Mouse (Mus musculus) regulatory T cell (primary cell): ENCODE results near the gene Large1.
"Not testable (repeated sequence)": the region's sequence is repeated elsewhere in the genome, so short reads cannot be mapped to it uniquely, and the experiment has no call there.

Experiments used
- in situ Hi-C: fragments of 300-600 bp; cut with MboI, MseI; formaldehyde crosslinking; loops from one replicate; pipeline ENCODE4 v1.15.1; 2025; ENCODE audit warnings: high pct_unique_total_duplicates

Gene Large1

GRCm38 (mm10) chr8:73302947-73303346 is 50.4 kb downstream of the Large1 start:
- in situ Hi-C loops: no loop called here

GRCm38 (mm10) chr8:73295531-73295930 is 57.8 kb downstream of the Large1 start:
- in situ Hi-C loops: no loop called here

- in situ Hi-C loops: no loop called here
These were observed 59.7 kb downstream of the Large1 start for GRCm38 (mm10) chr8:73293655-73294054.

- in situ Hi-C loops: no loop called here
These were observed 61.7 kb downstream of the Large1 start for GRCm38 (mm10) chr8:73291630-73292029.

GRCm38 (mm10) chr8:73290636-73291035 is 62.7 kb downstream of the Large1 start:
- in situ Hi-C loops: no loop called here

GRCm38 (mm10) chr8:73289831-73290230 is 63.5 kb downstream of the Large1 start:
- in situ Hi-C loops: no loop called here

- in situ Hi-C loops: no loop called here
These were observed 71.3 kb downstream of the Large1 start for GRCm38 (mm10) chr8:73281996-73282395.

- in situ Hi-C loops: no loop called here
These were observed 77.3 kb downstream of the Large1 start for GRCm38 (mm10) chr8:73276015-73276414.

GRCm38 (mm10) chr8:73275445-73275844 is 77.9 kb downstream of the Large1 start:
- in situ Hi-C loops: not testable (repeated sequence)

GRCm38 (mm10) chr8:73273150-73273549 is 80.2 kb downstream of the Large1 start:
- in situ Hi-C loops: no loop called here

- in situ Hi-C loops: no loop called here
These were observed 82.3 kb downstream of the Large1 start for GRCm38 (mm10) chr8:73270991-73271390.

- in situ Hi-C loops: no loop called here
These were observed 95.4 kb downstream of the Large1 start for GRCm38 (mm10) chr8:73257981-73258380.

- in situ Hi-C loops: no loop called here
These were observed 109.2 kb downstream of the Large1 start for GRCm38 (mm10) chr8:73244186-73244585.

- in situ Hi-C loops: no loop called here
These were observed 111.3 kb downstream of the Large1 start for GRCm38 (mm10) chr8:73242066-73242465.

- in situ Hi-C loops: no loop called here
These were observed 119.1 kb downstream of the Large1 start for GRCm38 (mm10) chr8:73234209-73234608.

- in situ Hi-C loops: no loop called here
These were observed 119.8 kb downstream of the Large1 start for GRCm38 (mm10) chr8:73233358-73234041.

- in situ Hi-C loops: no loop called here
These were observed 126.5 kb downstream of the Large1 start for GRCm38 (mm10) chr8:73226841-73227240.

- in situ Hi-C loops: no loop called here
These were observed 127.7 kb downstream of the Large1 start for GRCm38 (mm10) chr8:73225654-73226053.

- in situ Hi-C loops: no loop called here
These were observed 134.0 kb downstream of the Large1 start for GRCm38 (mm10) chr8:73219178-73219811.

GRCm38 (mm10) chr8:73206831-73207230 is 146.5 kb downstream of the Large1 start:
- in situ Hi-C loops: loop anchor here (10.0 kb wide), 1 partner anchor 532 kb away; no protein-coding TSS in a partner anchor

- in situ Hi-C loops: loop anchor here (10.0 kb wide), 1 partner anchor 527 kb away; no protein-coding TSS in a partner anchor
These were observed 151.5 kb downstream of the Large1 start for GRCm38 (mm10) chr8:73201854-73202253.

- in situ Hi-C loops: no loop called here
These were observed 155.6 kb downstream of the Large1 start for GRCm38 (mm10) chr8:73197714-73198113.

- in situ Hi-C loops: no loop called here
These were observed 164.7 kb downstream of the Large1 start for GRCm38 (mm10) chr8:73188684-73189083.
